Comparison of ENCODE assay signal across 20 mouse cellular contexts in the genomic region with DNA sequence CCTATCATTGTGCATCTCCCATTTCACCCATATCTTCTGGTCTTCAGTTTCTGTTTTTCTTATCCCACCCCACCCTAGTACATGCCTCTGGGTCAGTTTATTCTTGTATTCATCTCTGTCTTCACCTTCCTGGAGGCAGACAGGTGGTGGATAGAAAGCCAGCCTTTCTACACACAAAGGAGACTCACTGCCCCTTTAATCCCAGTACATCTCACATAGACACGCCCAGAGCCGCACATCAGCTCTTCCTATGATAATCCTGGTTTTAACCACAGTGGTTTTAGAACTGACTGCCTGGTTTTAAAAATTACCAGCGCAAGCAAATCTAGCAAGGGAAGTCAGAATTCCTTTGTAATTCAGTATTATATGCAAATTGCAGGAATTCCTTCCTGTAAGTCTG. TPM values are rescaled to one million over a fixed set of nuclear protein-coding genes. Genes with fewer than 3 reads are reported as not detected.
"Had no signal": no experiment of that assay in that cellular context is flagged by ENCODE, and none has a peak within 500 bp of the region (broad histone marks: within the 10 kb centered on the region; RNA-seq: fewer than 3 reads in every experiment).

No protein-coding gene starts in this region.

- ATAC-seq: liver, postnatal 0 days; midbrain, embryonic 13.5 days had no signal

- H3K4me2 ChIP-seq: liver, embryonic 13.5 days; lung, embryonic 15.5 days; midbrain, embryonic 13.5 days had no signal

- H3K4me1 ChIP-seq: midbrain, embryonic 13.5 days had no signal

- H3K36me3 ChIP-seq: liver, embryonic 13.5 days; lung, embryonic 15.5 days; midbrain, embryonic 13.5 days had no signal

- H3K9me3 ChIP-seq: liver, embryonic 13.5 days; lung, embryonic 15.5 days; midbrain, embryonic 13.5 days had no signal

- DNase-seq: kidney, postnatal 25 days; liver; liver, embryonic 13.5 days; liver, postnatal 0 days; lung, postnatal 14 days; right cerebral cortex, postnatal 14 days; thymus, adult 2 months; thymus, postnatal 25 days had no signal

- H3K4me3 ChIP-seq: left cerebral cortex, adult 2 months; liver, embryonic 13.5 days; lung, embryonic 15.5 days; midbrain, embryonic 13.5 days had no signal

- H3K27me3 ChIP-seq: liver, embryonic 13.5 days; lung, embryonic 15.5 days; midbrain, embryonic 13.5 days had no signal

- H3K27ac ChIP-seq: left cerebral cortex, adult 2 months; liver, embryonic 13.5 days; lung, embryonic 15.5 days; macrophage; midbrain, embryonic 13.5 days had no signal

- H3K9ac ChIP-seq: liver, embryonic 13.5 days; liver, postnatal 0 days; lung, embryonic 15.5 days; midbrain, embryonic 13.5 days had no signal

RNA-seq across cellular contexts. Expression of gene 5330417H12Rik, which starts 50.3 kb away (rescaled TPM):
- total RNA-seq: layer of hippocampus, postnatal 25 days; left cerebral cortex, adult 2 months; left cerebral cortex, postnatal 14 days; midbrain, postnatal 0 days had no signal
- polyA plus RNA-seq: kidney, embryonic 14.5 days; limb, embryonic 11.5 days; liver, embryonic 13.5 days; liver, postnatal 0 days; lung, embryonic 15.5 days; macrophage; midbrain, embryonic 13.5 days; midbrain, postnatal 0 days; neural tube, embryonic 14.5 days; small intestine, adult 2 months; testis, adult 2 months; thymus, adult 2 months had no signal
